Mouse (Mus musculus) cerebellum, adult 2 months (tissue): ENCODE results near the gene Nxf1.

ENCODE experiments used
- CTCF ChIP-seq: fragments of 200-500 bp; IDR thresholded peaks from 2 replicates; pipeline ENCODE4 v1.5.1; 2011; ENCODE audit warnings: low read depth, mild to moderate bottlenecking, control low read depth, low read length, moderate library complexity, borderline replicate concordance; ENCODE audit not compliant: insufficient read depth
- POLR2A ChIP-seq: fragments of 200-500 bp; IDR thresholded peaks from 2 replicates; pipeline ENCODE4 v1.6.1; 2011; ENCODE audit warnings: low read length, control low read depth, borderline replicate concordance; ENCODE audit not compliant: insufficient read depth

GRCm38 (mm10) chr19:8803879-8804660, 47.2 kb downstream of the Nxf1 start:
- TF ChIP-seq CTCF, result no peak
- TF ChIP-seq POLR2A, result no peak
